Mouse (Mus musculus) MEL (cell line): Measurements from ENCODE around the gene Aldoart1. TPM values are rescaled to one million over a fixed set of nuclear protein-coding genes. Genes with fewer than 3 reads are reported as not detected.

ENCODE experiments used
- DNase-seq: peaks from one replicate; pipeline ENCODE4 v3.0.0; 2011; ENCODE audit warnings: low read depth, low spot score
- H3K27ac ChIP-seq: 2 replicates; pipeline ENCODE4 v1.5.1; 2012; ENCODE audit warnings: low read depth, mild to moderate bottlenecking, control low read depth, low read length, moderate library complexity; ENCODE audit not compliant: control insufficient read depth
- H3K27me3 ChIP-seq, 2 experiments: fragments of 150-350 bp in 1 of 2; sonication (generic) in 1 of 2; 2 replicates each; pipeline ENCODE4 v1.6.1; 2012; ENCODE audit warnings: low read length in 2 of 2, mild to moderate bottlenecking in 2 of 2, improper control_type of control experiment in 1 of 2, moderate library complexity in 1 of 2; ENCODE audit not compliant: insufficient read depth in 2 of 2, control insufficient read depth in 1 of 2
- H3K36me3 ChIP-seq, 2 experiments: 2 replicates each; pipeline ENCODE4 v1.6.1; 2012 to 2014; ENCODE audit warnings: low read length in 2 of 2, improper control_type of control experiment in 1 of 2, inconsistent platforms in 1 of 2, mild to moderate bottlenecking in 1 of 2; ENCODE audit not compliant: insufficient read depth in 2 of 2, control insufficient read depth in 1 of 2
- H3K4me1 ChIP-seq, 2 experiments: fragments of 150-350 bp in 1 of 2; sonication (generic) in 1 of 2; 2 replicates each; pipeline ENCODE4 v1.6.1; 2012; ENCODE audit warnings: low read length in 2 of 2, improper control_type of control experiment in 1 of 2, mild to moderate bottlenecking in 1 of 2; ENCODE audit not compliant: insufficient read depth in 2 of 2, control insufficient read depth in 1 of 2
- H3K4me3 ChIP-seq, 2 experiments: fragments of 150-350 bp in 1 of 2; sonication (generic) in 1 of 2; 2 replicates each; pipeline ENCODE4 v1.5.1; 2012; ENCODE audit warnings: low read depth in 2 of 2, low read length in 2 of 2, mild to moderate bottlenecking in 2 of 2, moderate library complexity in 2 of 2, control low read depth in 1 of 2, improper control_type of control experiment in 1 of 2; ENCODE audit not compliant: control insufficient read depth in 1 of 2, insufficient read depth in 1 of 2
- H3K79me2 ChIP-seq: 2 replicates; pipeline ENCODE4 v1.6.1; 2012; ENCODE audit warnings: mild to moderate bottlenecking, low read length, moderate library complexity; ENCODE audit not compliant: control insufficient read depth, poor library complexity, insufficient read depth
- H3K9ac ChIP-seq: 2 replicates; pipeline ENCODE4 v1.6.1; 2012; ENCODE audit warnings: low read depth, mild to moderate bottlenecking, control low read depth, low read length, moderate library complexity; ENCODE audit not compliant: control insufficient read depth, poor library complexity, severe bottlenecking
- H3K9me3 ChIP-seq: fragments of 150-350 bp; sonication (generic); replicated peaks from 2 replicates; pipeline ENCODE4 v1.6.1; 2012; ENCODE audit warnings: mild to moderate bottlenecking, low read length, improper control_type of control experiment, moderate library complexity; ENCODE audit not compliant: insufficient read depth
- BHLHE40 ChIP-seq: IDR thresholded peaks from 2 replicates; pipeline ENCODE4 v1.6.1; 2012; ENCODE audit warnings: low read depth, mild to moderate bottlenecking, inconsistent platforms, low read length, improper control_type of control experiment, borderline replicate concordance
- CHD1 ChIP-seq: IDR thresholded peaks from 2 replicates; pipeline ENCODE4 v1.6.1; 2012; ENCODE audit warnings: low read depth, mild to moderate bottlenecking, inconsistent platforms, low read length, improper control_type of control experiment
- ELF1 ChIP-seq: IDR thresholded peaks from 2 replicates; pipeline ENCODE4 v1.6.1; 2014; ENCODE audit warnings: low read depth, mild to moderate bottlenecking, inconsistent platforms, low read length, improper control_type of control experiment, moderate library complexity
- ETS1 ChIP-seq: IDR thresholded peaks from 2 replicates; pipeline ENCODE4 v1.6.1; 2012; ENCODE audit warnings: low read depth, mild to moderate bottlenecking, inconsistent platforms, low read length, improper control_type of control experiment, moderate library complexity
- GABPA ChIP-seq: IDR thresholded peaks from 2 replicates; pipeline ENCODE4 v1.6.1; 2012; ENCODE audit warnings: low read depth, mild to moderate bottlenecking, inconsistent platforms, low read length, improper control_type of control experiment, moderate library complexity
- HCFC1 ChIP-seq: IDR thresholded peaks from 2 replicates; pipeline ENCODE4 v1.6.1; 2012; ENCODE audit warnings: low read depth, mild to moderate bottlenecking, inconsistent platforms, low read length, improper control_type of control experiment, moderate library complexity
- JUND ChIP-seq: IDR thresholded peaks from 2 replicates; pipeline ENCODE4 v1.6.1; 2011; ENCODE audit warnings: low read depth, mild to moderate bottlenecking, improper control_type of control experiment, low read length
- MAFK ChIP-seq: IDR thresholded peaks from 2 replicates; pipeline ENCODE4 v1.6.1; 2011; ENCODE audit warnings: low read depth, mild to moderate bottlenecking, low read length, improper control_type of control experiment, borderline replicate concordance
- MAX ChIP-seq: IDR thresholded peaks from 2 replicates; pipeline ENCODE4 v1.6.1; 2011; ENCODE audit warnings: low read length, improper control_type of control experiment
- MEF2A ChIP-seq: IDR thresholded peaks from 2 replicates; pipeline ENCODE4 v1.6.1; 2014; ENCODE audit warnings: low read depth, mild to moderate bottlenecking, inconsistent platforms, low read length, improper control_type of control experiment; ENCODE audit not compliant: poor library complexity, insufficient replicate concordance, severe bottlenecking; ENCODE audit errors: extremely low read depth
- MXI1 ChIP-seq: IDR thresholded peaks from 2 replicates; pipeline ENCODE4 v1.6.1; 2011; ENCODE audit warnings: mild to moderate bottlenecking, low read depth, low read length, improper control_type of control experiment
- MYC ChIP-seq: IDR thresholded peaks from 2 replicates; pipeline ENCODE4 v1.6.1; 2011; ENCODE audit warnings: low read depth, mild to moderate bottlenecking, low read length, improper control_type of control experiment, moderate library complexity
- NELFE ChIP-seq: IDR thresholded peaks from 2 replicates; pipeline ENCODE4 v1.6.1; 2011; ENCODE audit warnings: low read depth, low read length, improper control_type of control experiment
- NRF1 ChIP-seq: IDR thresholded peaks from 2 replicates; pipeline ENCODE4 v1.6.1; 2014; ENCODE audit warnings: low read depth, mild to moderate bottlenecking, inconsistent platforms, low read length, improper control_type of control experiment, moderate library complexity; ENCODE audit not compliant: poor library complexity, insufficient read depth, severe bottlenecking
- POLR2AphosphoS2 ChIP-seq: IDR thresholded peaks from 2 replicates; pipeline ENCODE4 v1.6.1; 2011; ENCODE audit warnings: low read length, improper control_type of control experiment
- POLR2AphosphoS5 ChIP-seq: IDR thresholded peaks from 2 replicates; pipeline ENCODE4 v1.6.1; 2012; ENCODE audit warnings: low read depth, borderline replicate concordance, mild to moderate bottlenecking, inconsistent platforms, low read length, moderate library complexity, mixed read lengths
- RAD21 ChIP-seq: IDR thresholded peaks from 2 replicates; pipeline ENCODE4 v1.6.1; 2011; ENCODE audit warnings: mild to moderate bottlenecking, low read depth, low read length, improper control_type of control experiment
- SMC3 ChIP-seq: IDR thresholded peaks from 2 replicates; pipeline ENCODE4 v1.6.1; 2011; ENCODE audit warnings: low read depth, low read length, improper control_type of control experiment
- TCF12 ChIP-seq: IDR thresholded peaks from 2 replicates; pipeline ENCODE4 v1.6.1; 2014; ENCODE audit warnings: low read depth, mild to moderate bottlenecking, inconsistent platforms, low read length, improper control_type of control experiment, moderate library complexity
- UBTF ChIP-seq: IDR thresholded peaks from 2 replicates; pipeline ENCODE4 v1.6.1; 2012; ENCODE audit warnings: low read depth, mild to moderate bottlenecking, inconsistent platforms, low read length, improper control_type of control experiment, moderate library complexity, borderline replicate concordance; ENCODE audit not compliant: insufficient read depth
- USF1 ChIP-seq: IDR thresholded peaks from 2 replicates; pipeline ENCODE4 v1.6.1; 2014; ENCODE audit warnings: low read depth, mild to moderate bottlenecking, inconsistent platforms, low read length, improper control_type of control experiment, moderate library complexity
- USF2 ChIP-seq, 2 experiments: IDR thresholded peaks; 2 replicates each; pipeline ENCODE4 v1.6.1; 2011 to 2012; ENCODE audit warnings: improper control_type of control experiment in 2 of 2, low read length in 2 of 2, borderline replicate concordance in 1 of 2, inconsistent platforms in 1 of 2, low read depth in 1 of 2, mild to moderate bottlenecking in 1 of 2; ENCODE audit not compliant: insufficient read depth in 1 of 2
- ZKSCAN1 ChIP-seq: IDR thresholded peaks from 2 replicates; pipeline ENCODE4 v1.6.1; 2012; ENCODE audit warnings: low read depth, mild to moderate bottlenecking, inconsistent platforms, low read length, improper control_type of control experiment, moderate library complexity
- ZNF384 ChIP-seq: IDR thresholded peaks from 2 replicates; pipeline ENCODE4 v1.6.1; 2012; ENCODE audit warnings: low read depth, mild to moderate bottlenecking, inconsistent platforms, low read length, improper control_type of control experiment
- polyA plus RNA-seq, 2 experiments: library from polyadenylated mRNA; stranded (reverse) in 1 of 2; unstranded in 1 of 2; fragments of >175 nt in 1 of 2; fragments of >200 nt in 1 of 2; gene quantifications; 2 replicates each; pipeline versions ENCODE4 v1.2.1 to v1.2.4; 2012; ENCODE audit warnings: low replicate concordance in 2 of 2, low read depth in 1 of 2; ENCODE audit not compliant: insufficient read length in 2 of 2, insufficient read depth in 1 of 2, missing spikeins in 1 of 2
- total RNA-seq: library from RNA; depleted of rRNA; stranded (reverse); fragments of 300-350 nt; gene quantifications from 2 replicates; pipeline ENCODE4 v1.2.3, GENCODE M21; 2012

Aldoart1 gene
- total and polyA plus RNA-seq, 3 experiments, result 0.15 to 143 (median 1.0) TPM

GRCm38 (mm10) chr4:72836430-72836829 lies 16.0 kb downstream of the Aldoart1 start:
- H3K27ac ChIP-seq, result no peak overlapping the region
- H3K4me1 ChIP-seq, result no peaks in the 10 kb centered on the region
- no peak for DNase-seq
- no peaks in the 10 kb centered on the region for H3K27me3 ChIP-seq
- TF ChIP-seq USF1 (no peak), NRF1 (no peak), MAX (no peak), BHLHE40 (no peak), UBTF (no peak), GABPA (no peak), RAD21 (no peak), USF2 (IDR thresholded peaks at IDR 0.05; ENCODE audit: borderline replicate concordance in 1 of 2, insufficient read depth in 1 of 2, low read depth in 1 of 2, low read length in 2 of 2) (no peak), ETS1 (no peak), MXI1 (no peak)
- H3K9ac ChIP-seq, result no peak overlapping the region
- no peaks in the 10 kb centered on the region for H3K36me3 ChIP-seq
- no peak overlapping the region for H3K4me3 ChIP-seq
- no peaks in the 10 kb centered on the region for H3K79me2 ChIP-seq
- H3K9me3 ChIP-seq, result no peaks in the 10 kb centered on the region

- H3K79me2 ChIP-seq, result no peaks in the 10 kb centered on the region
- H3K9me3 ChIP-seq, result no peaks in the 10 kb centered on the region
- no peaks in the 10 kb centered on the region for H3K36me3 ChIP-seq
- no peak for TF ChIP-seq MAFK
- TF ChIP-seq CHD1, result no peak
- no peak for TF ChIP-seq ELF1
- no peak for TF ChIP-seq MEF2A
- TF ChIP-seq NELFE, result no peak
- no peak for TF ChIP-seq USF2 (IDR thresholded peaks at IDR 0.05; ENCODE audit: borderline replicate concordance in 1 of 2, insufficient read depth in 1 of 2, low read depth in 1 of 2, low read length in 2 of 2)
- no peak for TF ChIP-seq MYC
- no peak for TF ChIP-seq JUND
- TF ChIP-seq GABPA, result no peak
- TF ChIP-seq RAD21, result no peak
- no peak for TF ChIP-seq MXI1
- TF ChIP-seq TCF12, result no peak
- TF ChIP-seq POLR2AphosphoS5, result no peak
- no peak for TF ChIP-seq POLR2AphosphoS2
- no peak for TF ChIP-seq UBTF
- TF ChIP-seq ZKSCAN1, result no peak
- TF ChIP-seq ZNF384, result no peak
- no peak for TF ChIP-seq HCFC1
- TF ChIP-seq SMC3, result no peak
- H3K27ac ChIP-seq, result no peak overlapping the region
- no peaks in the 10 kb centered on the region for H3K4me1 ChIP-seq
- no peak for DNase-seq
- H3K9ac ChIP-seq, result no peak overlapping the region
- H3K4me3 ChIP-seq, result no peak overlapping the region
- H3K27me3 ChIP-seq, result no peaks in the 10 kb centered on the region
These were observed 17.0 kb downstream of the Aldoart1 start for GRCm38 (mm10) chr4:72835400-72835799.
